Mouse (Mus musculus) testis, adult 2 months (tissue): ENCODE results near the gene Tbck.

Experiments used
- CTCF ChIP-seq: fragments of 200-500 bp; IDR thresholded peaks from 2 replicates; pipeline ENCODE4 v1.5.1; 2012; ENCODE audit warnings: low read depth, mild to moderate bottlenecking, inconsistent platforms, low read length, moderate library complexity; ENCODE audit not compliant: control insufficient read depth, insufficient read depth, insufficient replicate concordance
- POLR2A ChIP-seq: fragments of 200-500 bp; IDR thresholded peaks from 2 replicates; pipeline ENCODE4 v1.6.1; 2012; ENCODE audit warnings: low read depth, mild to moderate bottlenecking, inconsistent platforms, low read length, moderate library complexity; ENCODE audit not compliant: control insufficient read depth

GRCm38 (mm10) chr3:132849669-132850068 lies 165.7 kb downstream of the Tbck start:
- TF ChIP-seq CTCF (no peak), POLR2A (no peak)
